Mouse (Mus musculus): ENCODE results near the gene Tmem41b. TPM values are rescaled to one million over a fixed set of nuclear protein-coding genes. Genes with fewer than 3 reads are reported as not detected.

Gene Tmem41b
- total RNA-seq, 2 experiments from 2014 or later = 44.7 to 49.9 TPM

- DNase-seq (ENCODE audit: extremely low spot score in 1 of 2, low spot score in 2 of 2) = no peak
- Histone ChIP-seq H3K4me3 (no peak overlapping the region), H3K27ac (peak overlapping the region; percentile 32; the same call in 1 of the 2 replicates)
- TF ChIP-seq CTCF (IDR thresholded peaks at IDR 0.05) = no peak
- intact Hi-C loops (cut with DNase I) = no loop called here
These were observed 10.6 kb downstream of the Tmem41b start for GRCm38 (mm10) chr7:109975966-109976715.

DNA sequence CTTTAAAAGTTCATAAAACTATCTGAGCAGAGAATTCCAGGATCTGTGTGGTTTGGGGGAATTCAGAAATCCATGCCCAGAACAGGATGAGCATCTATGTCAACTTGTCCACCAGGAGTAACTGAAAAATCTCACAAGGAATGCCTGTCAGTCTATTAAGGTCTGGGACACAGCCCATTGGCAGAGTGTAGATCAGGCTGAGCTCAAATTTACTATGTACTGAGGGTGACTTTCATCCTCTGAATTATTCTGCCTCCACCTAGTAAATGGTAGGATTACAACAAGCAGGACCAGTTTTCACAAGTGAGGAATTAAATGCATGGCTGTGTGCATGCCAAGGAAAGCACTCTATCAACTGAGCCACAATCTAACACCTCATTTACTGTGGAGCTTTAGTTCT lies 17.2 kb downstream of the Tmem41b start:
- Histone ChIP-seq H3K4me3 (no peak overlapping the region), H3K27ac (no peak overlapping the region)
- DNase-seq (ENCODE audit: extremely low spot score in 1 of 2, low spot score in 2 of 2) = no peak
- intact Hi-C loops (cut with DNase I) = no loop called here
- no peak for TF ChIP-seq CTCF (IDR thresholded peaks at IDR 0.05)

- intact Hi-C loops (cut with DNase I) = no loop called here
- H3K4me3 ChIP-seq = no peak overlapping the region
- TF ChIP-seq CTCF (IDR thresholded peaks at IDR 0.05) = no peak; the same call in 1 of the 2 replicates
- DNase-seq (ENCODE audit: extremely low spot score in 1 of 2, low spot score in 2 of 2) = no peak
- H3K27ac ChIP-seq = peak overlapping the region; percentile 59; the same call in 1 of the 2 replicates
These were observed 17.7 kb downstream of the Tmem41b start for GRCm38 (mm10) chr7:109968924-109969450.

- intact Hi-C loops (cut with DNase I) = no loop called here
- DNase-seq (ENCODE audit: extremely low spot score in 1 of 2, low spot score in 2 of 2) = no peak
- Histone ChIP-seq H3K4me3 (no peak overlapping the region), H3K27ac (peak overlapping the region; percentile 59; the same call in 1 of the 2 replicates)
- TF ChIP-seq CTCF (IDR thresholded peaks at IDR 0.05) = no peak
These were observed 18.7 kb downstream of the Tmem41b start for GRCm38 (mm10) chr7:109967805-109968579.

DNA sequence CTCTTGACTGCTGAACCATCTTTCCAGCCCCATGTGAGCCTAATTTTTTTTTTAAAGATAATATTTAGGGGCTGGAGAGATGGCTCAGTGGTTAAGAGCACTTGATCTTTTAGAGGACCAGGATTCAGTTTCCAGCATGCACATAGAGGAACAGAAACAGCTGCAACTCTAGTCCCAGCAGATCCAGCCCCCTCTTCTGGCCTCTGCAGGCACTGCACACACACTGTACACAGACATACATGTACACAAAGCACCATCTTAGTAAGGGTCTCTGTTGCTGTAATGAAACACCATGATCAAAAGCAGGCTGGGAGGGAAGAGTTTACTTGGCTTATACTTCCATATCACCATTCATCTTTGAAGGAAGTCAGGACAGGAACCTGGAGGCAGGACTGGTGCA lies 21.1 kb downstream of the Tmem41b start:
- peak; percentile 8; the same call in 1 of the 2 replicates for TF ChIP-seq CTCF (IDR thresholded peaks at IDR 0.05)
- Histone ChIP-seq H3K27ac (no peak overlapping the region), H3K4me3 (no peak overlapping the region)
- intact Hi-C loops (cut with DNase I) = no loop called here
- no peak for DNase-seq (ENCODE audit: extremely low spot score in 1 of 2, low spot score in 2 of 2)

DNA sequence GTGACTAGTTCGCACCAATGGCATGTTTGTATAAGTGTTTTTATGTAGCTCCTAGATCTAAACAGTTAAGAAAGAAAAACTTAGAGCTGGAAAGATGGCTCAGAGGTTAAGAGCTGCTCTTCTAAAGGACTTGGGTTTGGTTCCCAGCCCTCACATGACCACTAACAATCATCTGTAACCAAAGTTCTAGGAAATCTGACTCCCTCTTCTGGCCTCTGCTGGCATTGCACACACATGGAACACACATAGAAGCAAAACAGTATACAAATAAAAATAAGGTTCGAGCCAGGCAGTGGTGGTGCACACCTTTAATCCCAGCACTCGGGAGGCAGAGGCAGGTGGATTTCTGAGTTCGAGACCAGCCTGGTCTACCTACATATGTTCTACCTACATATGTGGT lies 23.0 kb downstream of the Tmem41b start:
- no peak overlapping the region for H3K4me3 ChIP-seq
- TF ChIP-seq CTCF (IDR thresholded peaks at IDR 0.05) = peak; percentile 22
- DNase-seq (ENCODE audit: extremely low spot score in 1 of 2, low spot score in 2 of 2) = no peak
- no peak overlapping the region for H3K27ac ChIP-seq
- intact Hi-C loops (cut with DNase I) = no loop called here

DNA sequence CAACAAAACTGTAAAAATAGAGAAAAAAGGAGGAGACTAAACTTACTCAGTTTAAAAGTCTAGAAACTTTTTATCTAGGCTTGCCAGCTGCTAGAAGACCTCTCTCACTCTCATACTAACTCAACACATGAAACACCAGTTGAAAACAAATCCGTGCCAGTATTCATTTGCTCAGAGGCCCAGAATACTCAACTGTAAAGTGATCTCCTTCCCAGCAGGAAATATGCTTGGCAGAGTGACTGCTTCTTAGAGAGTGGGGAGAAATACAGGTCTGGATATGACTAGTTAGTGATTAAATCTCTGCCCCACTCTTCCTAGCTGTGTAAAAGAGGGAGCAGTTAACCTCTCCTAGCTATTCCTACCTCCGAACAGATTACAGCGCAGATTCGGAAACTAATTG lies 24.1 kb downstream of the Tmem41b start:
- intact Hi-C loops (cut with DNase I) = no loop called here
- no peak for DNase-seq (ENCODE audit: extremely low spot score in 1 of 2, low spot score in 2 of 2)
- Histone ChIP-seq H3K27ac (no peak overlapping the region), H3K4me3 (no peak overlapping the region)
- no peak for TF ChIP-seq CTCF (IDR thresholded peaks at IDR 0.05)

DNA sequence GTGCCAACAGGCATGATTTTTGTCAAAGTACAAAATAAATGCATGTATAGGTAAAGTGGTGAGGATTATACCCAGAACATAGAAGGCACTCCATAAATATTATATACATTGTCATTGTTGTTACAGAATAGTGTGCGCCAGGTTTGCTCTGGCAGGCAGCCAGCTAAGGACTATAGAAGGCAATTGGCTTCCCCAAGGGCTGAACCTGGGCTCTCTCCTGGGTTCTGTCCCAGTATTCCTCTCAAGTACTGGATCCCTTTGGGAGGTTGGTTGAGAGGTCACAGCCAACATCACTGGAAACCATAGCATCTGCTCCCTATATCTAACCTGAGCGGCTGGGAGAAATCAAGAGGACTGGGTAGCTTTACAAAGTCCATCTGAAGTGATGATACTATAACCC lies 25.2 kb downstream of the Tmem41b start:
- no peak overlapping the region for H3K4me3 ChIP-seq
- DNase-seq (ENCODE audit: extremely low spot score in 1 of 2, low spot score in 2 of 2) = no peak
- H3K27ac ChIP-seq = no peak overlapping the region
- intact Hi-C loops (cut with DNase I) = no loop called here
- no peak for TF ChIP-seq CTCF (IDR thresholded peaks at IDR 0.05)

DNA sequence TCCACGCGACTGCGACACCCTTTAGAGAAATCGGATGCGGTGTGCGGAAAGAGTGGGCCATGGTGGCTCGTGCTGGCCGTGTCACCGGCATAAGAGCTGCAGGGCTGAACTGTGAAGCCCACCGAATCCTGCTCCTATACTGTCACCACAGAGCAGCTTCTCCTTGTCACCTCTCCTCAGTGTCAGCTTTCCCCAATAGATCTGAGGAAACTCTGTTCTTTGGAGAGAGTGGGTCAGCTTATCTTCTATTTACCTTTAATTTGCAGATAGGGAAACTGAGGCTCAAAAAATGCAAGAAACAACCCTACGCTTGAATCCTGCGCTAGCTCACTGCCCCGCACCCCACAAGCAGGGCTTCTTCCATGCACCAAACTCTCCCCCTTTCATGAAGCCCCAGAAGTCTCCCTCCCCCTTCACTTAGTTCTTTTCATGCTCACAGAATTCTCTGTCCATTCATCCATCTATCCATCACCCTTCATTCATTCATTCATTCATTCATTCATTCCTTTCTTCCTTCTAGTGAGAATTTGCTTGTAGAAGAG lies 26.0 kb downstream of the Tmem41b start:
- TF ChIP-seq CTCF (IDR thresholded peaks at IDR 0.05) = no peak
- Histone ChIP-seq H3K27ac (peak overlapping the region; percentile 99), H3K4me3 (peak overlapping the region; percentile 96)
- intact Hi-C loops (cut with DNase I) = no loop called here
- no peak for DNase-seq (ENCODE audit: extremely low spot score in 1 of 2, low spot score in 2 of 2)

DNA sequence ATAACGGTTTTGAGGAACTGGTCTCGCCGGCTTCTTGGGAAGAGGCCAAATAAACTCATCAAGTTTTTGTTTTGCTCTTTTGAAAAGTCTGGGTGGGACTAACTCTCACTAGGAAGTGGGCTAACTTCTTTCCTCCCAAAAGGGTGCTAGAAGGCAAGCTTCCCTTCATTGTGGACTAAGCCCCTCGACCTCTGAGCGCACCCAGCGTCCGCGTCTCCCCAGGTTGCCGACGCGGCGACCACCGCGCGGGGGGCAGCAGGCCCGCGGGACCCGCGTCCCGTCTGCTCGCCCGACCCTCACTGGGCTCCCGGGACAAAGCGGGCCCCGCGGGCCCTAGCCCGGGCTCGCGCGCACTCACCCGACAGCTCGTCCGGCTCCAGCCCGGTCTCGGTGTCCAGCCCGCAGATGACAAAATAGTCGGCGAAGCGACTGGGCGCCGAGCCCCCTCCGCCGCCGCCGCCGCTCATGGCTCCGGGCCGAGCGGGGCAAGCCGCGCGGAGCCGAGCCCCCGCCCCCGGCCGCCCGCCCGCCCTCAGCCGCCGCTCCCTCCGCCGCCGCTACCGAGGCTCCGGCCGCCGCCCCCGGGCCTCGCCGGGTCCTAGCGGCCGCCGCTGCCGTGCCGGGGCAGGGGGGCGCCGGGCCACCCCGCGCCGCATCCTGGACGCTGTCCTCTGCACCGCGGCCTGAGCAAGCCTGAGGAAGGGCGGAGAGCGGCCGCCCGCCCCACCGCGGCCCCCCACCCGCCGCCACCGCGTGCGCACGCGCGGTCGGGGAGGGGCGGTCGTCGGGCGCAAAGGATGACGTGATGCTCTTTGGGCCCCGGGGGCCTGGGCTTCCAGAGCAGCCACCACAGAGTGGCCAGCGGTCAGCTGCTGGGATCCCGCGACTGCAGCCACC lies 26.8 kb downstream of the Tmem41b start, which contains the start of gene Dennd5a:
Gene Dennd5a (minus strand): TSS at position 755 of the 897 bp plus-strand sequence.
- peak; percentile 78 to 83 for DNase-seq (ENCODE audit: extremely low spot score in 1 of 2, low spot score in 2 of 2)
- intact Hi-C loops (cut with DNase I) = loop anchor here (1.0 kb wide), 1 partner anchor 34 kb away; no protein-coding TSS in a partner anchor
- Histone ChIP-seq H3K4me3 (peak within 1 kb of the TSS; percentile 96), H3K27ac (peak within 1 kb of the TSS; percentile 99)
- TF ChIP-seq CTCF (IDR thresholded peaks at IDR 0.05) = no peak

All from left cerebral cortex, adult 2 months (tissue).